Mouse (Mus musculus) cerebellum, adult 2 months (tissue): ENCODE data around the gene Scn7a.

Experiments used
- CTCF ChIP-seq: fragments of 200-500 bp; IDR thresholded peaks from 2 replicates; pipeline ENCODE4 v1.5.1; 2011; ENCODE audit warnings: low read depth, mild to moderate bottlenecking, control low read depth, low read length, moderate library complexity, borderline replicate concordance; ENCODE audit not compliant: insufficient read depth
- POLR2A ChIP-seq: fragments of 200-500 bp; IDR thresholded peaks from 2 replicates; pipeline ENCODE4 v1.6.1; 2011; ENCODE audit warnings: low read length, control low read depth, borderline replicate concordance; ENCODE audit not compliant: insufficient read depth

- TF ChIP-seq POLR2A (no peak), CTCF (no peak)
These were observed 3.8 kb downstream of the Scn7a start for GRCm38 (mm10) chr2:66780884-66781283.
